Mouse (Mus musculus): Measurements from ENCODE around the gene Mlkl.
"Not testable (repeated sequence)": the region's sequence is repeated elsewhere in the genome, so short reads cannot be mapped to it uniquely, and the experiment has no call there.

Gene Mlkl

DNA sequence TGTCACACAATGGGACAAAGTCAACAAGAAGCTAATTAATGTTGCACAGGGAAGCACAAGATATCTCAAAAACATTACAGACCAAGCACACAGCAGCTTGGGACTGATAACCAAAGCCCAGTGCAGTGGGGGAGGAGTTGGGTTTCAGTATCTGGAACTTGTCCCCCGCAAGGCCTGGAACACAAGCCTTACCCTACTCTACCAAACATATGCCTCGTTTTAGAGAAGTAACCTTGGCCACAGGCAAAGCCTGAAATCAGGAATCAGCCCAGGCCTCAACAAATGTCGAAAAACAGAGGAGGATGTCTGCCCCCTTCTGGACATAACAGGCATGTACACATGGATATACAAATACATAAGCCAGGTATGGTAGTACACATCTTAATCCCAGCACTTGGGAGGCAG, 25.2 kb downstream of the Mlkl start:
- no peak for DNase-seq

DNA sequence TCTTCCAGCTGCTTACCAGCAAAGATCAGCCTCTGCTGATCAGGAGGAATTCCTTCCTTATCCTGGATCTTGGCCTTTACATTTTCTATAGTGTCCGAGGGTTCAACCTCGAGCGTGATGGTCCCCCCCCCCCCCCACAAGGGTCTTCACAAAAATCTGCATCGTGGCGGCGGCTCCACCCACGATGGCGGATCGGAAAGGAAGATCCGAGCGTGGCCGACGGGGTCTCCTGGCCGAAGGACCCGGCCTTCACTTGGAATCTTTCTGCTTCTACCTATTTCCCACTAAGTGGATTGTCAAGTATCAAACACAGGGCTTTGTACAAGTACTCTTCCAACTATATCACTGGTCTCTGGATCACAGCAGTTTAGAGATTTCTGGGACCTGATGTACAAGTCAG, 28.0 kb downstream of the Mlkl start:
- DNase-seq: not testable (repeated sequence)

DNA sequence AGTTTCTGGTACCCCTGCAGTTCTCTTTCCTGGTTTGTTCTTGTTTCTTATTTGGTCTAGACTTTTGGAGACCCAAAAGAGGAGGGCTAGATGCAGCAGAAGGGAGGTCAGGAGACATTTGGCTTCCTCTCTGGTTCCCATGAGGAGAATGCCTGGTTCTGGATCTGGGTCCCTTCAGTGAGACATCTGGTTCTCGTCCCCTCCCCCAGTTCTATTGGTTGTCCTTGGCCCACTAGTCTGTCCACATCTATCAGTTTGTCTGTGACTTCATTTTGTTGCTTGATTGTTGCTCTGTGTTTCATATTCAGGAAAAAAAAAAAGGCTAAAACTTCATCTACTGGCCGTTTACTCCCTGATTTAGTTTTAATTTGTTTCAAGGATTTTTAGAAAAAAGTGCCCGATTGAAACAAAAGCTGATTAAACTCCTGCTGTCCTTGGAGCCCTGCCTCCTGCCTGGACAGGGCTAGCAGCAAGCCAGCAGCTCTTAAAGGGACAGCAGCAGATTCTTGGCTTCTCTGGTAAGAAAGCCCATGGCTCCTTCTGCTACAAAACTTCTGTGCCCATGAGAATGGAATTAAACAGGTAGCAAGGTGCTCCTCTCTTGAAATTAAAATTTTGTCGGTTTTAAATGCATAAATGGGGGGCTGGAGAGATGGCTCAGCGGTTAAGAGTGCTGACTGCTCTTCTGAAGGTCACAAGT, 32.8 kb downstream of the Mlkl start:
- DNase-seq: peak in 1 of 2 experiments; percentile 10

DNA sequence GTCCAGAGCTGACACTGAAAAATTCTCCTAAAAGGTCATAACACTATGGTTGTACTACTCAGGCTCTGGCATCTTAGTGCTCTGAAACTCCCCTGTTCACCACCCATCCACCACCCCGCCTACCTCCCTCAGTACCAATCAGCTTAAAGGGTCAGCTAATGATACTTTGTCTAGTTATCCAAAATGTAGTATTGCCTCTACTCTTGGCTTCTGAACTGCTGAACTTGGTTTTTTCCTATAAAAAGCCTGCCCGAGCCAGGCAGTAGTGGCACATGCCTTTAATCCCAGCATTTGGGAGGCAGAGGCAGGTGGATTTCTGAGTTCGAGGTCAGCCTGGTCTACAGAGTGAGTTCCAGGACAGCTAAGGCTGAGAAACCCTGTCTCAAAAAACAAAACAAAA, 33.6 kb downstream of the Mlkl start:
- DNase-seq: no peak

DNA sequence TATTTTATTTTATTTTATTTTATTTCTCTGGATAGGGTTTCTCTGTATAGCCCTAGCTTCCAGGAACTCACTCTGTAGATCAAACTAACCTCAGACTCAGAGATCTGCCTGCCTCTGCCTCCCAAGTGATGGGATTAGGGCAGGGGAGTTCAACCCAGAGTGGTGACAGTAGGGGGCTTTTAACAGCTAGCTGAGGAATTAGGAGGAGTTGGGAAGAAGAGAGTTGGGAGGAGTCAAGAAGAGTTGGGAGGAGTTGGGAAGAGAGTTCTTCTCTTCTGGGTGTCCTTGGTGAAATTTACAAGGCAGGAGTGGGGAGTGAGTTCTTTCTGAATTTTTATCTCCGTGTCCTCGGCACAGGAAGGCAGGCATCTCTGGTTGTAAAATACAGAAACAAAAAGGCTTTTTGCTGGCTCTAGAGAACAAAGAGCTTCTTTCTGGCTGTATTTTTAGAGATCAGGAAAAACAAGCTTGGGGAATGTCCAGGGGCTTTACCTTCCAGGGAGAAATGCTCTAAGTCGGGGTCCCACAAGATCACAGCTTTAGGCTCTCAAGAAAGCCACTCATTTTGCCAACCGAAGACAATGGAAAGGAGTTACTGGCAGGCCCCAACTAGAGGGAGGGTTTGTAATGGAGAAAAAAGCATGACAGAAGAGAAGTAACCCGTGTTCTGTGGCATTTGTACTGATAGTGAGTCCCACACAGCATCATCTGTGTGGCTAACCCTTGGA, 34.7 kb downstream of the Mlkl start:
- not testable (repeated sequence) for DNase-seq

DNA sequence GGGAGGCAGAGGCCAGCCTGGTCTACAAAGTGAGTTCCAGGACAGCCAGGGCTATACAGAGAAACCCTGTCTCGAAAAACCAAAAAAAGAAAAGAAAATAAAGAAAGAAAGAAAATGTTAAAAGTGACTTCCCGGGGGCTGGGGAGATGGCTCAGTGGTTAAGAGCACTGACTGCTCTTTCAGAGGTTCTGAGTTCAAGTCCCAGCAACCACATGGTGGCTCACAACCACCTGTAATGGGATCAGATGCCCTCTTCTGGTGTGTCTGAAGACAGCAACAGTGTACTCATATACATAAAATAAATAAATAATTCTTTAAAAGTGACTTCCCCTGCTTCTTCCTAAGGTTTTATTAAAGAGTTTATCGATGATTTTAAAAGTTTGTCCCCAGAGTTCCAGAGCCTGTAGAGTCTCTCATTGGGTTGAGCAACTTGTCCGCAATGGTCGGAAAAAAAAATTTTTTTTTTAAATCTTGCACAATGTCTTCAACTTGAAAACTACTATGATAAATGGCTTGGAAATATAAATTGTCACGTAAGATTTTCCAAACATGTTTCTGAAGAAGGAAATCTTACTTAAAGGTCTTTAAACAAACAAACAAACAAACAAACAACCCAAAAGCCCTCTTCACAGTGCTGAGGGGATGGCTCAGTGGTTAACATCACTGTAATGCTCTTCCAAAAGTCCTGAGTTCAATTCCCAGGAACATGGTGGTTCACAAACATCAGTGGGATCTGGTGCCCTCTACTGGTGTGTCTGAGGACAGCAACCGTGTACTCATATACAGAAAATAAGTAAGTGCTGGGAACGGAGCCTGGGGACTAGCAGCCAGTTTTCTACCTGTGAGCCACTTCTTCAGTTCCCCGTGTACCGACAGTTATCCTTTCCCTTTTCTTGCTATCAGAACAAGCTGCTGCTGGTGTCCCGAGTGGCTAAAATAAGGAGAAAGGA, 37.1 kb downstream of the Mlkl start:
- peak; percentile 22 to 30 for DNase-seq

DNA sequence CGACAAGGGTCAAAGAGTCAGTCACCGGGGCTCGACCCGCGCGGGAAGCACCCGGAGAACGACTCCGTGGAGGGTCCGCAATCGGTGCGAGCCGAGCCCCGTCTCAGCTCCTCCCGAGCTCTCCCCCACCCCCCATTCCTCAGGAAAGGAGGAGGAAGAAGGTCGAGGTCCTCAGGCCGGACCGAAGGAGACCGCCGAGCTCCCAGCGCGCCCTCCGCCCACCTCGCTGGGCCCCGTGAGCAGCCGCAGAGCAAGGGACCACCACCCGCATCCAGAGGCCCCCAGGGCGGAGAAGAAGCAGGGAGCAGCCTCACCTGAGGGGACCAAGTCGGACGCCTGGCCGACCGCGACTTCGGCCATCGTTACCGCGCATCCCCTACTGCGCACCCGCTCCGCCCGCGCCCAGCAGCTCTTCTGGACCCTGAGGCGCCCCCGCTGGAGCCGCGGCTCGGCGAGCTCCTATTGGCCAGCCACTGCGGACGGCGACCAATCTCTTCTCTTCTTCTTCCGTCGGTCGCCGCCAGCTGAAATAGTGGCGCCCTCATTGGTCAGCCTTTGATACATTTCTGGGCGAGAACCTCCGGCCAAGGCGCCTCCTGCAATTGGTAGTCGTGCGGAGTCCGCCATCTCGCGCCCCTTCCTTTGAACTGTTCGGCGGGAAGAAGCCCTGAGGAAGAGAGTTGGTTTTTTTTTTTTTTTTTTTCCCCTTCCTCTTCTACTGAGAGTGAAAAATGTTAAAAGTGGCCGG, 38.0 kb downstream of the Mlkl start, which contains the start of gene Rfwd3:
Gene Rfwd3 (minus strand): TSS at position 402 of the 748 bp plus-strand sequence.
- peak; percentile 96 for DNase-seq

DNA sequence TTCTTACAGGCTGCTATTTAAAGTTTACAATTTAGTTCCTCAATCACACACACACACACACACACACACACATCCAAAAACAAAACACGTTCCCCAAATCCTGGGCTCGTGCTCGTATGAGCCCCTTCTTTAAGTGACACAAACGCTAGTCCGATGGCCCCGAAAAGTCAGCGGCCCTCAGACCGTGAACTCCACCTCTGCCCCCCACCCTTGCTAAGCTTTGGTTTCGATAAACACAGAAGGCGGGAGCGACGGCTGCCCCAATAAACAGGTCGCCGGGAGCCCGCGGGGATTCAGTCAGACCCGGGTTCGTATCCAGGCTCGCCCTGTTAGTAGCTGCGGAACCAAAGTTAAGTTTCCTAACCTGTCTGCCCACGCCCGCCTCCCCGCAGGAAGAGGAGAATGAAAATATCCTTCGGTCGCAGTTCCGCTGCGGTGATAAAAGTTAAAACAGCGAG, 38.6 kb downstream of the Mlkl start:
- peak; percentile 61 to 66 for DNase-seq

DNA sequence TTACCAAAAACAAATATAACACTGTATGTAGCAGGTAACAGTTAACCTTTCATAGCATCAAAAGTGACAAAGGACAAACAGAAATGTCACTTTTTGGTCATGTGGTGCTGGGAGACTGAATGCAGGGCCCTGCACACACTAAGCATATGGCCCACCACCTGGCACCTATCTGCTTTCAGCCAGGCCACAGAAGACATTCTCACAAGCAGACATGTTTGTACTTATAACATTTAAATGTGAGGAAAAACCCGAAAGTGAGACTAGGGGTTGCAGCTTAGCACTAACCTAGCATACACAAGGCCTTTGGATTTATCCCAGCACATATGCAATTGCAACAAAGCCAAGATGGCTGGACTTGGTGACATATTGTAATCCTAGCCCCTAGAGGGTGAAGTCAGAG, 40.0 kb downstream of the Mlkl start:
- DNase-seq: peak; percentile 32 to 61

DNA sequence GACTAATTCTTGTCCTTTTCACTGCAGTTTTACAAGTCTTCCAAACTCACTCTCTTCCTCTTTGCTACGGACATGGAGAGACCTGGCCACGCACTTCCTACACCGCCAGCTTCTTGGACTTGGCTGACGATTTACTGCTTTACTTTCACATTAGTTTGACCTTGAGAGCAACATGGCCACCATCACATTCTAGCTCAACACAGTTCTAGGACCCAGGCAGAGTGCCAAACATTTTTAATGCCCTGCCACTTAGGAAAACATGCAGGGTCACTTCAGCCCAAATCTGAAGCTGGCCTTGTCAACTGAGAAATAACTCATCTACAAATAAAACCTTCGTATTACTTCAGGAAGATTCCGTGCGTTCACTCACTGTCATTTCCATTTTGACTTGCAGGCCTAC, 46.2 kb downstream of the Mlkl start:
- no peak for DNase-seq

DNA sequence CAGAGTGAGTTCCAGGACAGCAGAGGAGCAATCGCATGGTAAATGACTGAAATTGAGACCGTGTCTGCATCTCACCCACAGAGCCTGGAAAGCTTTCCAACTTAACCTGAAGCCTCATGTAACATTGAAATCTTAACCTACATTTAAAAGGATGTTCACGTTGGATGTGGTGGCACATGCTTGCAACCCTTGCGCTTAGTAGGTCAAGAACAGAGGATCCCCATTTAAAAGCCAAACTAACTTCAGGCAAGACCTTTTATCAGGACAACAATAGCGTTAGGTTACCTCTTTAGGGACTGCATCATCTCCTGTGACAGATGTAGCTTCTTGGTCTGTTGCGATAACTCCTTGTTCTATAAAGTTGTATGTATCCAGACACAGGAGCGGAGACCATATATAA, 47.4 kb downstream of the Mlkl start:
- no peak for DNase-seq

DNA sequence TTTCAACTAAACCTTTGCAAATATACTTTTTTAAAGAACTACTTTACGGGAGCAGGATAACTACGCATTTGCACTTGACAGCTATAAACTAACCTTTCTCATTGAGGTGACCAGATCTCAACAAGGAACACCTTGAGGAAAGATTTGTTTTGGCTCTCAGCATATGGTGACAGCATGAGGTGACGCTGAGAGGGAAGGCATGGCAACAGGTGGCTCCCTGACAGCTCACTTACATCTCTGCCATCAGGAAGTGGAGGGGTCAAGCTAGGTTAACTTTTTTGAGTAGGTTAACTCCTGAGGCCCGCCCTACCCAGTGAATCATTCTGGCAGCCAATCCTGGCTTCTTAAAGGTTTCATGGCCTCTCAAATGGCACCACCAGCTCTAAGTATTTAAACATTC, 52.4 kb downstream of the Mlkl start:
- DNase-seq: no peak

DNA sequence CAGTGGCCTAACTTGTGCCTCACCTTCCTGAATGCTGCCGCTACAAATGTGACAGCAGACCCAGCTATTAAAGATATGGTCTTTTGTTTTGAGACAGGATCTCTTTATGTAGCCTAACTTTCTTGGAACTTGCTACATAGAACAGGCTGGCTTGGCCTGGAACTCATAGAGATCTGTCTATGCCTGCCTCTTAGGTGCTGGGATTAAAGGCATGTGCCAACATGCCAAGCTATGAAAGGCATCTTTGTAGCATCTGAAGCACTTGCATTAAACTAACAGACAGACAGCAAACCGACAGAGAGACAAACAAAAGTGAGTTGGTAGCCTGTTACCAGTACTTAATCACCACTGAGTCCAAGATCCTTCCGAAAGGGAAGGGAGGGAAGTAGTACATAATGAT, 55.9 kb downstream of the Mlkl start:
- DNase-seq: no peak

DNA sequence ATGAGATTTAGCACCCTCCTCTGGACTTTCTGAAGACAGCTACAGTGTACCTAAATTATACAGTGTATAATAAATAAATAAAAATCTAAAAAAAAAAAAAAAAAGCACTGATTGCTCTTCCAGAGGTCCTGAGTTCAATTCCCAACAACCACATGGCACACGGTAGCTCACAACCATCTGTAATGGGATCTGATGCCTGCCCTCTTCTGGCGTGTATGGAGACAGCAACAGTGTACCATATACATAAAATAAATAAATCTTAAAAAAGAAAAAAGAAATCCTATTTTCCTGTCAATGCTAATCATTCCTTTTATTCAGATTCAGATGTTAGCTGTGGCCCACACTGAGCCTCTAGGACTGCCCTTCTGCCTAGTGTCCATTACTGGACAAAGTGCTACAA, 69.7 kb downstream of the Mlkl start:
- DNase-seq: no peak

DNA sequence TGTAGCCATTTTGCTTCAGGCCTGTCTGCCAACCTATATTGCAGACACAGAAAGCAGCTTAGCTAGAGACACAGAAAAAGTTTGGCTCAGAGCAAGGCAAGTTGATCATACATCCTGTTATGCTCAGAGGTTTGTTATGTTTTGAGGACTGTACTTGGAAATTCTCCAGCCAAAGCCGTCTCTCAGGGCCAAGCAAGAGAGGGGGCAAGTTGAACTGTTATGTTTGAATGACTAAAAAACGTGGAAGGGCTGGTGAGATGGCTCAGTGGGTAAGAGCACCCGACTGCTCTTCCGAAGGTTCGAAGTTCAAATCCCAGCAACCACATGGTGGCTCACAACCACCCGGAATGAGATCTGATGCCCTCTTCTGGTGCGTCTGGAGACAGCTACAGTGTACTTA, 71.8 kb downstream of the Mlkl start:
- not testable (repeated sequence) for DNase-seq

DNA sequence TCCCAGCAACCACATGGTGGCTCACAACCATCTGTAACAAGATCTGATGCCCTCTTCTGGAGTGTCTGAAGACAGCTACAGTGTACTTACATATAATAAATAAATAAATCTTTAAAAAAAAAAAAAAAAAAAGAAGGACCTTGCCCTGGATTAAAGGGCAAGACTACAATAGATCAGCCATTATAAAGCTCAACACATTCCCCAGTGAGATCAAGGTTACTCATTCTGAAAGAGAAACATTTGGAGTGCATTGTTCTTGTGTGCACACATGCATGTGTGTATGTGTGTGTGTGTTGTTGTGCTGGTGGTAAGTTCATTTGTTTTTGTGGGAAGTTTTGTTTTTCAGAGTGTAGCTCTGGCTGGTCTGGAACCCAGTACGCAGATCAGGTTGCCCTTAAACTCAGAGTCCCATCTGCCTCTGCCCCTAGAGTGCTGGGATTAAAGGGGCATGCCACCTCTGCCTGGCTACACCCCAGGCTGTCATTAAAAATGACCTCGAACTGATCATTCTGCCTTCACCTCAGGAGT, 73.2 kb downstream of the Mlkl start:
- DNase-seq: no peak

DNA sequence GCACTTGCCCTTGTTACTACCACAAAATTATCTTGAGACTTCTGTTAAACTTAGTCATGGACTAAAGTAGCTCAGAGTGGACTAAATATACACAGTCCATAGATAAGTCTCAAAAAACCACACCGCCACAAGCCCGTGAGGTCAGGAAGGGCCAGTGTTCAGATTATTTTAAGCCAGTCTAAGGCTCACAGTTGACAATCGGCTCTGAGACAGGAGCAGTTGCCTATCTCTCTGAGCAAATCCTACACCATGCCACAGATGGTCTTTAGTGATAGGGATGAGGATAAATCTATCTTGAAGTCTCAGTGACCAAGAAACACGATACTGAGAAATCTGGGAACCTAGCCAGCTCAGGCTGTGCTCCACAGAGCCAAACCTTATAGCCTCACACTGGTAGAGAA, 76.0 kb downstream of the Mlkl start:
- peak; percentile 33 to 37 for DNase-seq

All from cerebellum, postnatal 14 days (tissue).